Mouse (Mus musculus) erythroid progenitor cell, adult 5-6 weeks (primary cell): ENCODE measurements around the gene Bcl2l2. TPM values are rescaled to one million over a fixed set of nuclear protein-coding genes. Genes with fewer than 3 reads are reported as not detected.
A peak's percentile ranks its signal among the peaks of the same experiment; 100 is the strongest.

Experiments
- ATAC-seq: replicated peaks from 2 replicates; pipeline ENCODE4 v1.8.0; 2016; ENCODE audit warnings: moderate number of reproducible peaks, mild to moderate bottlenecking, moderate TSS enrichment, inconsistent platforms; ENCODE audit not compliant: poor library complexity, low FRiP score, severe bottlenecking
- total RNA-seq, 2 experiments: library from RNA; stranded (forward) in 1 of 2; stranded (reverse) in 1 of 2; fragments of 150-400 nt in 1 of 2; fragments of 186-747, 209-891 nt in 1 of 2; gene quantifications; 2 replicates each; pipeline versions ENCODE4 v1.2.3 to v1.2.4; 2015 to 2017; ENCODE audit warnings: low replicate concordance in 2 of 2

Bcl2l2 gene
- total RNA-seq (2015; ENCODE audit: low replicate concordance) (1.7 TPM in 1 of 2 replicates, not detected in the other), total RNA-seq (2017; ENCODE audit: low replicate concordance) (1.7 TPM in 1 of 2 replicates, not detected in the other)

DNA sequence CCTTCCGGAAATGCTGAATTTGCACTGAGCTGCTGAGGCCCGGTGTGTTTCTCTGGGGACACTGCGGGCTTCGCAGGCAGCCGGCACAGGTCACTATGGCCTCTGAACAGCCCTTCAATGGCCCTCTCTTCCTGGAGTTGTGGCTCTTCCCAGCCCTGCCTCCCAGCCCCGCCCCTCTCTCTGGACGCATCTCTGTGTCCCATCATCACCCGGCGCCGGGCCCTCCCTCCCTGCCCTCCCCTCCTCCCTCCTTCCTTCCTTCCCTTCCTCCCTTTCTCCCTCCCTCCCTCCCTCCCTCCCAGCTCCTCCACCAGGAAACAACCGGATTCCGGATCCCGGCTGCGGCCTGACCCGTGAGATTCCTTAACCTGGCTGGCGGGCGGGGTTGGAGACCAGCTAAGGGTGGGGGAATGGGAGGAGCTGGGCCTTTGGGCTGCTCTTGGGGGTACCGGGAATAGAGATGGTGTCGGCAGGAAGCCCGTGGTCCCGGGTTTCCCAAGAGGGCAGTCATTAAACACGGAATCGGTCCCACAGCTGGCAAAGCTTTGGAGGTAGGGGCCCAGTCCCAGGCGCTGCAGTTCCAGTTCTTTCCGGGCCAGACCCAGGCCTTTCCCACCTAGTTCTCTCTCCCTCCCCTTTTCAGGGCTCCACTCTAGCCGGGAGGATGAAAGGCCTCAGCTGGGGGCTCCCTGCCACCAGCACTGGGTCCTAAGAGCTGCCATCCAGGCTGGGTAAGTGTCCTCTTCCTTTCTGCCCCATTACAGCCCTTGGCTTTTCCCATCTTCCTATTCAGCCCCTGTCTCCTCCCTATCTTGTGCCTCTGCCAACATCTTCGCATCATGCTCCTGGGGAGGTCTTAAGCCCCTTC, at the start of gene Bcl2l2, which contains the start of gene Gm20521:
Bcl2l2 (plus strand) TSS at position 224 of the 868 bp plus-strand sequence.
Gm20521 (plus strand) TSS at position 288 of the 868 bp plus-strand sequence.
- peak; percentile 84 for ATAC-seq

GRCm38 (mm10) chr14:54843461-54843860, 39.7 kb upstream of the Bcl2l2 start:
- ATAC-seq = no peak

GRCm38 (mm10) chr14:54855726-54856125, 27.5 kb upstream of the Bcl2l2 start:
- ATAC-seq = no peak

DNA sequence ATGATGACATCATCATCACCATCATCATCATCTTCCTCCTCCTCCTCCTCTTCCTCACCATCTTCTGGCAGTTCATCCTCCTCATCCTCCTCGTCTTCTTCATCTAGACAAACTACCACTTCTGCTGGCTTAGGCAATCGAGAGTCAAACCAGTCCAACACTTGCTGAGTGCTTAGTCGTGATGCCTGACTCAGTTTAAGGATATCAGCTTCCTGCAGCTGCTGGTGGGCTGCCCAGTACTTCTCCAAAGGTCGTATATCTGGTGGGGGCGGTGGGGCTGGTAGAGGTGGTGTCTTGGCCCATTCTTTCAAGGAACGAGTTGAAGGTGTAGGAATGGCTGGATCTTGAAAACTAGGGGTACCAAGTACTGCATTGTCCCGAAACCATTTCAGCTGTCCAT, 26.5 kb upstream of the Bcl2l2 start:
- ATAC-seq = no peak

GRCm38 (mm10) chr14:54857891-54858290, 25.3 kb upstream of the Bcl2l2 start:
- ATAC-seq = no peak

DNA sequence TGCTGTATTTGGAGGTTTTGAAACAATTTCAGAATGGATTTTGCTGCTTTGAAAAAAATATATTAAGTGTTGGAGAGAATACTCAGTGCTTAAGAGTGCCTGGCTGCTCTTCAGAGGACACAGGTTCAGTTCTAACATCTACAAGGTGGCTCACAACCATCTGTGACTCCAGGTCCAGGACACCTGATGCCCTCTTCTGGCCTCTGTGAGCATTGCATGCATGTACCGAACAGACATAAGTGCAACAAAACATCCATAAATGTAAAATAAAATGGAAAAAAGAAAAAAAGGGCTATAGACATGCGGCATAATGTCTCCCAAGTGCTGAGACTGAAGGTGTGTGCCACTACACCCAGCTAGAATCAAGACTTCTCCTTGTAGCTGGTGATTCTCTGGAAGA, 22.7 kb upstream of the Bcl2l2 start:
- ATAC-seq = no peak

GRCm38 (mm10) chr14:54863501-54864312, 19.5 kb upstream of the Bcl2l2 start:
- ATAC-seq = peak; percentile 100

GRCm38 (mm10) chr14:54864313-54865036, 18.7 kb upstream of the Bcl2l2 start:
- ATAC-seq = no peak; the same call in 1 of the 2 replicates

GRCm38 (mm10) chr14:54865626-54866025, 17.6 kb upstream of the Bcl2l2 start:
- no peak for ATAC-seq

DNA sequence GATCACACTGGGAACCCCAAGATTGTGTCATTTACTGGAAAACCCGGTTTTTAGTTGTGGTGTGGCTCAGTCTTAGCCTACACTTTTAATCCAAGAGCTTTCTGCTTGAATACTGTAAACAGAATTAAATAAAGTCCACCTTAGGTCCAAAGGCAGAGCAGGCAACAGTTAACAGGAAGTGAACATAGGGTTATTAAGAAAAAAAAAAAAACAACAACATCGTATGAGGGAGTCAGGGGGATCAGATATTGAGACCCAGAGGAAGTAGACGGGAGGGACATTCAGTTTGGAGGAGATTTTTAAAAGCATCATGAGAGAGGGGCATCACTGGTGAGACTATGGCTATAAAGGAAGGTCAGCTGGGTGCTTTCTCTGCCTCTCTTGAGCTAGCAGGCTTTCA, 16.9 kb upstream of the Bcl2l2 start:
- no peak for ATAC-seq

DNA sequence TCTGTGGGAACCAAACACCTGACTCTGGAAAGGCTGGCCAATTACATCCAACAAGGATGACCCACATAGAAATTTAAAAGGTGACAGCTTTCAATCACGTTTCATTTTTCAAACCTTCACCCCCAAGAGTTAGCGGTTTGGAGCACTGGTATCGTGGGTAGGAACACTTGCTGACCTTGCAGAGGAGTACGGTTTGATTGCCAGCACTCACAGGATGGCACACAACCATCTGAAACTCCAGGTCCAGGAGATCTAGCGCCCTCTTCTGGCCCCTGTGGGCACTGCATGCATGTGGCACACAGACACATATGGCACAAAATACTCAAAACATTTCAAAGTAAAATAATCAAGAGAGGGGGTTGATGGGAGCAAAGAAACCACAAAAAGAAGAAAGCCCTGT, 16.2 kb upstream of the Bcl2l2 start:
- ATAC-seq = no peak

DNA sequence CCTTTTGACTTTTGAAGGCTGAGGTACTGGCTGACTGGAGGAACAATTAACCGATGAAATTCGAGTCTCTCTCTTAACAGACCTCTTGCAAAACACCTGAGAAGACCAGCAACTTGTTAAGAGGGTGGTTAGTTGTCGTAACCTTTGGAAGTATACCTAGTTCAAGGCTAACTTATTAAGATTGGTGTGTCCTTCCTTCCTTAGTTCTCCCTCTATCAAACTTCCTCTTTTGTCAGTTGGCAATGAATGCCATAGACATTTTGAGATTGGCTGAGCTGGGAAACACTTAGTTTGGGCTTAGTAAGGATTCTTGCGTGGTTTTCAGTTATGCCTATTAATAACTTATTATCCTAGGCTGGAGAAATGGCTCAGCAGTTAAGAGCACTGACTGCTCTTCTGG, 15.2 kb upstream of the Bcl2l2 start:
- ATAC-seq = no peak

- no peak for ATAC-seq
These were observed 12.3 kb upstream of the Bcl2l2 start, which contains the start of gene Homez for GRCm38 (mm10) chr14:54870861-54871260. Gene Homez (minus strand): TSS chr14:54870961.

DNA sequence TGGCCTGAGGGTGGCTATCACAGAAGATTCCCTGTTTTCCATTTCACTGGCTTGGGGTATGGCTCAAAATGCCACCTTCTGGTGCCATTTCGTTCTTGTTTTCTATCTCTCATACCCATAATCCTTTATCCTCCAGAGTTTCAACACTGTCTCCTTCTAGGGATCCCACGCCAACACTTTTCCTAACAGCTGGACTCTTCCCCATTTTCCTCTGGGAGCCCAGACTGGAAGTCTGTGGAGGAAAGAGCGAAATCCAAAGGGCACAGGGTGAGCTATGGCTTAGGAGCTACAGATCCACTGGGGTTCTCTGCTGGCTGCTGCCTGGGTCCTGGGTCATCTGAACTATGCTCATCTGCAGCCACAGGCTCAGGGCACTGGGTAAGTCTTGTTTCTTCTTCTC, 9.0 kb upstream of the Bcl2l2 start:
- ATAC-seq = no peak

DNA sequence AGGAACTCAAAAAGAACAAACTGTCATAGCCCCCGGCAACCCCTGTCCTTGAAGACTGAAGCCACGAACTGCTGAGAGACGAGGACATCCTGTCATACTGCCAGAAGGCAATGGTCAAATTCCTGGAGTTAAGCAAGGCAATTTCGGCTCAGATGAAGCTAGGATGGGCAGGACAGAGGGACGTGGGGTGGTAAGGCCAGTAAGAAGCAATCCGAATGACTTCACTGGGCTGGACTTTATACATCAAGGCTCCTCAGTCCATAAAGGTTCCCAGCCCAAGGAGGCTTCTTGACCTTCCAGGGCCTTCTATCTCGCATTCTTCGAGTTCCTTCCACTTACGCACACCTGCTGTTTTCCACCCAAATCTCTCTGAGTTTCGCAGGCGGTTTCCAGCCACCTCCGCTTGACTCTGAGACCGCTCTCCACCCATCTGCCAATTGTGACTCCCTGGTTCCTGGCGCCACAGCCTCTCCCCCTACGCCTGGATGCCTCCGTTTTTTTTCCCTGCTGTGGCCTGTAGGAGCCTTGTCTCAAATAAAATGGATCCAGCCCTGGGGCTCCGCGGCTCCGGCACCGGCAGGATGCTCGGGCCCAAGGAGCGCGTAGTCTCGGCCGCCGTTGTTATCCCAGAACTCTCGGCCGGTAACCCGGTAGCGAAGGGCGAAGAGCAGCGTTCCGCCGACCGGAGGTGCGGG, 7.2 kb upstream of the Bcl2l2 start:
- no peak for ATAC-seq

GRCm38 (mm10) chr14:54876539-54877047, 6.6 kb upstream of the Bcl2l2 start:
- peak; percentile 94 for ATAC-seq

DNA sequence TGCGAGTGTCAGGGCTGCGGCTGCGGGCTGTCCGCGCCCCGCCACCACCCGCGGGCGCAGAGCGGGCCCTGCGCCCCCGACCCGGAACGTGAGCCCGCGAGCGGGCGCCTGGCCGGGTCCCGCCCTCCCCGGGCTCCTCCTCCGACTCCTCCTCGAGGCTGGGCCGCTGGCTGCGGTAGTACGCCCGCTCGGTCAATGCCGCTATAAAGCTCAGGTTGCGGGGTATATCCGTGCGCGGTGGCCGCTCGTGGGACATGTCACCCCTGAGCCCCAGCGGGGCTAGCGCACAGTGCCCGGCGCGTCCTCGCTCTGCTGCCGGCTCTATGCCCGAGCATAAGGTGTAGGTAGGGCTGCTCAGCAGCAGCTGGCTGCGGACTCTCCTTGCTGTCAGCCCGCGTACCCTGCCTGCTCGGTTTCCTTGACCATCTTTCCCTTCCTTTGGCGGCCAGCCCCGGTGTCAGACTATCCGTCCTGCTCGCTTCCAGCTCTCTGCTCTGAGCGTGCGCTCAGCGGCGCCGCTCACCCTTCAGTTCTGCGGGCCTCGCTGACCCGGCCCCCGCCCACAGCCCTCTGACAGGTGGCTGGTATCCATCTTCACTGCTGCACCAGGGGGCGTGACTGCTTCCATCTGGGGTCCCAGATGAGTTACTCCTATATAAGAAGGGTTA, 6.0 kb upstream of the Bcl2l2 start, which contains the start of gene Ppp1r3e:
Ppp1r3e (minus strand) TSS at position 503 of the 668 bp plus-strand sequence.
- peak; percentile 65 for ATAC-seq

DNA sequence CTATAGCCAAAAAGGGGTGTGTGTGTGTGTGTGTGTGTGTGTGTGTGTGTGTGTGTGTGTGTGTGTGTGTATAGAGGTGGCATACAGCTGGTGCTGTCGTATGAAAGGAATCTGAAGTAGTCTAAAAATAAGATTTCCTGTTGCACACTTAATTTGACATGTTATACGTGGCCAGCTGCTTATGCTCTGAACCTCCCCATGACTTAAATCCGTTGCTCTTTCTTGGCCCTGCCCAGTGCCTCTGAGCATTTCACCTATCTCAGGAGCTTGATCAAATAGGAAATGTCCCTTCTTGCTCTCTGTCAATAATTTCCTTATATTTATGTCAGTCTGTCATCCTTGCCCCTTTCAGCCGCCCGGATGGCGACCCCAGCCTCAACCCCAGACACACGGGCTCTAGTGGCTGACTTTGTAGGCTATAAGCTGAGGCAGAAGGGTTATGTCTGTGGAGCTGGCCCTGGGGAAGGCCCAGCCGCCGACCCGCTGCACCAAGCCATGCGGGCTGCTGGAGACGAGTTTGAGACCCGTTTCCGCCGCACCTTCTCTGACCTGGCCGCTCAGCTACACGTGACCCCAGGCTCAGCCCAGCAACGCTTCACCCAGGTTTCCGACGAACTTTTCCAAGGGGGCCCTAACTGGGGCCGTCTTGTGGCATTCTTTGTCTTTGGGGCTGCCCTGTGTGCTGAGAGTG, 990 bp downstream of the Bcl2l2 start:
- ATAC-seq = no peak
